8 mouse cellular contexts compared by ENCODE assay signal in genomic region chr2:172831133-172831532, GRCm38 (mm10).
DNase-seq lines count a peak whose midpoint lies in the region; ATAC-seq and TF ChIP-seq lines count a peak whose summit lies in the region.

No protein-coding gene starts in this region.

- no peak for TF ChIP-seq POLR2A in ES-Bruce4 (IDR thresholded peaks at IDR 0.05; ENCODE audit: insufficient read depth, low read length)

- H3K9ac ChIP-seq in ES-Bruce4 (ENCODE audit: low read depth, poor library complexity, severe bottlenecking), result no peak overlapping the region
- no peak overlapping the region for H3K9ac ChIP-seq in forebrain, embryonic 15.5 days (replicated peaks)
- H3K9ac ChIP-seq in liver, postnatal 0 days (replicated peaks), result no peak overlapping the region
- no peak overlapping the region for H3K9ac ChIP-seq in neural tube, embryonic 15.5 days (replicated peaks)

- peak; percentile 99 for TF ChIP-seq CTCF in ES-Bruce4 (IDR thresholded peaks at IDR 0.05; ENCODE audit: low read depth, low read length)
- TF ChIP-seq CTCF in liver, postnatal 0 days (IDR thresholded peaks at IDR 0.05; ENCODE audit: low read depth), result peak; percentile 98

- ATAC-seq in forebrain, embryonic 15.5 days (replicated peaks), result peak; percentile 57
- ATAC-seq in liver, postnatal 0 days, result peak; percentile 44; the same call in 1 of the 2 replicates
- ATAC-seq in neural tube, embryonic 15.5 days (ENCODE audit: low FRiP score), result peak; percentile 71; the same call in 1 of the 2 replicates

- intact Hi-C loops in heart, postnatal 14 days (cut with DNase I), result loop anchor here (1.0 to 5.0 kb wide), 3 partner anchors 116 to 258 kb away; no protein-coding TSS in a partner anchor

- no peaks in the 10 kb centered on the region for H3K36me3 ChIP-seq in ES-Bruce4 (ENCODE audit: control insufficient read depth, insufficient read depth, low read length, poor library complexity, severe bottlenecking)
- H3K36me3 ChIP-seq in forebrain, embryonic 15.5 days, result no peaks in the 10 kb centered on the region
- no peaks in the 10 kb centered on the region for H3K36me3 ChIP-seq in liver, postnatal 0 days (replicated peaks; ENCODE audit: insufficient read depth, low read length)
- H3K36me3 ChIP-seq in neural tube, embryonic 15.5 days, result no peaks in the 10 kb centered on the region

- no peak overlapping the region for H3K4me2 ChIP-seq in forebrain, embryonic 15.5 days (replicated peaks)
- H3K4me2 ChIP-seq in liver, postnatal 0 days (ENCODE audit: low read depth, low read length), result no peak overlapping the region
- no peak overlapping the region for H3K4me2 ChIP-seq in neural tube, embryonic 15.5 days

- H3K9me3 ChIP-seq in ES-Bruce4 (replicated peaks; ENCODE audit: control insufficient read depth, insufficient read depth, low read length, poor library complexity, severe bottlenecking), result no peaks in the 10 kb centered on the region
- H3K9me3 ChIP-seq in forebrain, embryonic 15.5 days, result no peaks in the 10 kb centered on the region
- no peaks in the 10 kb centered on the region for H3K9me3 ChIP-seq in liver, postnatal 0 days (ENCODE audit: low read length)
- no peaks in the 10 kb centered on the region for H3K9me3 ChIP-seq in neural tube, embryonic 15.5 days (replicated peaks)

- WGBS in forebrain, embryonic 15.5 days, result 11% methylated on average over 3 of the region's 3 CpGs
- 11% methylated on average over 3 of the region's 3 CpGs for WGBS in liver, postnatal 0 days (ENCODE audit: insufficient replicate concordance)
- WGBS in neural tube, embryonic 15.5 days, result 15% methylated on average over 3 of the region's 3 CpGs

- H3K27ac ChIP-seq in ES-Bruce4 (ENCODE audit: insufficient read depth, low read length), result no peak overlapping the region
- no peak overlapping the region for H3K27ac ChIP-seq in forebrain, embryonic 15.5 days (replicated peaks)
- no peak overlapping the region for H3K27ac ChIP-seq in liver, postnatal 0 days (ENCODE audit: low read depth)
- H3K27ac ChIP-seq in neural tube, embryonic 15.5 days (replicated peaks), result no peak overlapping the region

- no peaks in the 10 kb centered on the region for H3K27me3 ChIP-seq in ES-Bruce4 (ENCODE audit: control insufficient read depth, insufficient read depth, low read length, poor library complexity, severe bottlenecking)
- H3K27me3 ChIP-seq in forebrain, embryonic 15.5 days, result no peaks in the 10 kb centered on the region
- H3K27me3 ChIP-seq in liver, postnatal 0 days (ENCODE audit: insufficient read depth, low read length), result 0 out of 2 replicates have a peak, but pooled peaks cover 4% of the 10 kb centered on the region
- H3K27me3 ChIP-seq in neural tube, embryonic 15.5 days (replicated peaks), result peaks cover 7% of the 10 kb centered on the region; the same call in 1 of the 2 replicates

- DNase-seq in cerebellum, adult 11 months, result peak; percentile 53
- peak; percentile 87 to 94 for DNase-seq in heart, postnatal 14 days
- peak; percentile 93 to 96 for DNase-seq in kidney, postnatal 4 days
- DNase-seq in liver, postnatal 0 days, result peak; percentile 87
- DNase-seq in testis, postnatal 10 days (ENCODE audit: low spot score), result peak; percentile 98

- TF ChIP-seq EP300 in ES-Bruce4 (IDR thresholded peaks at IDR 0.05; ENCODE audit: insufficient read depth, low read depth, low read length), result no peak
- TF ChIP-seq EP300 in liver, postnatal 0 days (IDR thresholded peaks at IDR 0.05; ENCODE audit: low read depth), result no peak

- no peak overlapping the region for H3K4me3 ChIP-seq in ES-Bruce4 (ENCODE audit: low read depth, low read length)
- H3K4me3 ChIP-seq in forebrain, embryonic 15.5 days, result no peak overlapping the region
- H3K4me3 ChIP-seq in liver, postnatal 0 days (ENCODE audit: low read depth, low read length), result no peak overlapping the region
- no peak overlapping the region for H3K4me3 ChIP-seq in neural tube, embryonic 15.5 days (replicated peaks)

- peaks cover 7% of the 10 kb centered on the region for H3K4me1 ChIP-seq in ES-Bruce4 (ENCODE audit: control insufficient read depth, insufficient read depth, low read length)
- H3K4me1 ChIP-seq in forebrain, embryonic 15.5 days, result 0 out of 2 replicates have a peak, but pooled peaks cover 2% of the 10 kb centered on the region
- H3K4me1 ChIP-seq in liver, postnatal 0 days (ENCODE audit: insufficient read depth), result no peaks in the 10 kb centered on the region
- H3K4me1 ChIP-seq in neural tube, embryonic 15.5 days, result 0 out of 2 replicates have a peak, but pooled peaks cover 3% of the 10 kb centered on the region
